Mouse (Mus musculus) CD4-positive helper T cell, adult 2 months (primary cell): Measurements from ENCODE around the gene Grid1.

Source experiments
- DNase-seq: peaks from one replicate; pipeline ENCODE4 v3.0.0-alpha.2; 2012; ENCODE audit warnings: low read depth, missing footprints, low spot score

Gene Grid1

DNA sequence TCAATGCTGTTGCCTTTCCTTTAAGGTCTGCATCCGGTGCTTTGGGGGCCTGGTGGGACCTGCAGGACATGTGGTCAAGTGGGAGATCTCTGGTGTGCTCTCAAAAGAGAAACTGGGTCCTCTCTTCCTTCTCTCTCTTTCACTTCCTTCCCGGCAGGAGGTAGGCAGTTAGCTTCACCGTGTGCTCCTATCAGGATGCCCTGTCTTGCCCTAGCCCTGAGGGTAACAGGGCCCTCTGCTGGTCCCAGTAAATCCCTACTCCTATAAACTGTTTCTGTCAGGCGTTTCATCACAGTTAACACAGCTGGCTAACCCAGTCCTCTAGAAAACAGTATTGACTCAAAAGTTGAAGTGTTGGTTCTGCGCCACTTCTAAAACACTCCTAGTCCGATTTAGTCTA is 9.9 kb downstream of the Grid1 start:
- no peak for DNase-seq

- DNase-seq = no peak
Observed at GRCm38 (mm10) chr14:34837145-34837544, 17.2 kb downstream of the Grid1 start.

- no peak for DNase-seq
Observed at GRCm38 (mm10) chr14:34838999-34839398, 19.1 kb downstream of the Grid1 start.

- no peak for DNase-seq
Observed at GRCm38 (mm10) chr14:34839898-34840297, 20.0 kb downstream of the Grid1 start.

- DNase-seq = no peak
Observed at GRCm38 (mm10) chr14:34843579-34843978, 23.7 kb downstream of the Grid1 start.

DNA sequence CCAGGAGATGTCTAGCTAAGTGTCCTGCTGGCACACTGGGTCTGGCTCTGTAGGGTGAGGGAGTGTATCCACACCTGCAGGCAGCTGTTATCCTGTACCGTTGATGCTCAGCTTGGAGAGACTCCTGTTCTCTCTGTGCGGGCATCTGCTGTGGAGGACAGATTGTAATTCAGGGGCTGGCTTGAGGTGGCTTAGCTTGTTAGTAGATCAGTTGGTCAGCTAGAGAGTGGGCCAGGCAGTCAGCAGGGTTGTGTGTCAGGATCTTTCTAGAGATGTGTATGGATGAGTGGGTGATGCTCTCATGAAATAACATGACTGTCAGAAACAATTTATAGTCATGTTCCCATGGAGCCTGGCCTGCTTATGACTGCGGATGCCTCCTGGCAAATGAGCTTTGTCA is 24.3 kb downstream of the Grid1 start:
- DNase-seq = no peak

GRCm38 (mm10) chr14:34846799-34847198 is 26.9 kb downstream of the Grid1 start:
- no peak for DNase-seq

GRCm38 (mm10) chr14:34847625-34848024 is 27.7 kb downstream of the Grid1 start:
- no peak for DNase-seq

GRCm38 (mm10) chr14:34860891-34861780 is 41.2 kb downstream of the Grid1 start:
- no peak for DNase-seq

DNA sequence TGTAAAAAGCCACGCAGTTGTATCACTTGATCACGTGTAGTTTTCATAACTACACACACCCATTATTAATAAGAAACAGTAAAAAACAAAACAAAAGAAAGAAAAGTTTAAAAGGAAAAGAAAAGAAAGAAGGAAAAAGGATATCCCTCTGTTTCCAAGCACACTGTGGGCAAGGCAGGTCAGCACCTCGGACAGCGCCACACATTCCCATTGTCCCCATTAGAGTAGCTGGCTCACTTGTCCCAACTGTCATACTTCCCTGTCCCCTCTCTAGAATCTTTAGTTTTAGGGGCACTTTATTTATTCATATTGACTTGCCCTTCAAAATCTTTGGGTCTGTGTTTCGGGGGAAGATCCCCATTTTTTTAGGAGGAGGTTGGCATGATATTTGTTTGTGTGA is 47.4 kb downstream of the Grid1 start:
- DNase-seq = no peak

GRCm38 (mm10) chr14:34868513-34869260 is 48.8 kb downstream of the Grid1 start:
- no peak for DNase-seq

DNA sequence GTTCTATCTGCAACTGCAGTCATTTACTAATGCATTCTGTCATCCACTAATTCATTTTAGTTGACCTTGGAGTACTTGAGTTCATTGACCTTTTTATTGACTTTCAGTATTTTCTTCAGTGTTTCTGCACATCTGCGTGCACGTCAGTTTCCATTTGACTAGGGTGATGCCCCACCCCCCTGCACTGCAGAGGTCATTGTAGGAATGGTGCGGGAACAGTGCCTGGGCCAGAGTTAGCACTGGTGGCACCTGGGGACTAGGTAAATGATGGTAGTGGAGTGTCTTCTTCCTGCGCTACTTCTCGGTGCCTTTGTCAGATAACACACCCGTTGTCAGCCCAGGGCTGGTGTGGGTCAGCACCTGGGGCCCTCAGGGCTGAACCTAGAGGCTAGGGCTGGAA is 60.1 kb downstream of the Grid1 start:
- no peak for DNase-seq

DNA sequence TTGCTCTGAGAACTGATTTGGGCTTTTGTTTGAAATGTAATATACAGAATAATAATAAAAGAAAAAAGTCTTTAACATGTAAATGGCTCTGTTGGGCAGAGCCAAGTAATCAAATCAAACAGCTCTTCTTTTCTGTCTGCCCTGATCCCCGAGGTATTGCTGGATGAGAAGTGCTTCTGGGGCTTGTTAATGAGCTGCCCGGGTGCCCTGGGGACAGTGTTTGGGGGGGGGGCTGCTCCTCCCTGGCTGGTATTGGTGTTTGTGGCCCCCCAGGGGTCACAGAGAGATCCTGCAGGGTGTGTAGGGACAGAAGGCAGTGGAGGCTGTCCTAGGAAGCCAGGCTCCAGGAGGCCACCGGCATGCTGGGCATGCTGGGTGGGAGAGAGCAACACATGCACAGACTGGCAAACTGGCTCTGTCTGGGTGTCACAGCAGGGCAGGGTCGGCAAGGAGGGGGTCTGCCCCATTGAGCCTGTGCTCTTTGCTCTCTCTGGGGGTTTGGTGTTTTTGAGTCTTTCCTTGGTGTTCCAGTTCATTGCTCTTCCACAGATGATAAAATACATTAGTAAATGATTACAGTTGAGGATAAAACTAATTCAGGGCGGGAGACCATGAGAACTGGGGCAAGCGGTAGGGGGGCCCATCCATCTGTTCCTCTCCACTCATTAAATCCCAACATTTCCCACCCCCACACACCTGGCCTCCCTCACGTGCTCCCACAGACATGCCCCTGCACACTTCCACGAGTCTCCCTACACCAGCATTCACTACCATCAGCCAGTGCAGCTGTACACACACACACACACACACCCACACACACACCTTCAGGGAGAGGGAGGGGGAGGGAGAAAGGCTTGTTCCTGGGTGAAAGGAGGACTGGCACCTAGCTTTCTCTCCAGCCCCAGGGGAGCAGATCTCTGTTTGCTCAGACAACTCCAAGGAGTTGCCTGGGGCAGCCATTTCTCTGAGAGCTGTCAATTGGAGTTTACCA is 60.8 kb downstream of the Grid1 start:
- DNase-seq = no peak

- no peak for DNase-seq
Observed at GRCm38 (mm10) chr14:34884194-34884593, 64.3 kb downstream of the Grid1 start.

DNA sequence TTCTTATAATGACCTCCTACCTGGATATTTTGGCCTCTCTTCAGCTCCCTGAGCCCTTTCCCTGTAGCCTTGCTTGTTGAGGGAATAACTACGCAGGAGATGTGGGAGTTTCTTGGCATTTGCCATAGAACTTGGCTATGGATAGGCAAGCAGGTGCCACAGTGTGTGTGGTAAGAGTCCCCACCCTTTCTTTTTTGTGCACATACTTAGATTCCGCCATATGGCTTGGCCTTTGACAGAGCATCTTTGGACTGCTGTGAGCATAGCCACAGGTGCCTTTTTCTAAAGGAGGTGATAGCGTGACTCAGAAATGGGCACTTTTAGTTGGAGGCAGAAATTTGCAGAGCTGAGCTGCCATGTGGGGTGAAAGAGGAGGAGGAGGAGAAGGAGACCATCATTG is 64.7 kb downstream of the Grid1 start:
- DNase-seq = no peak

DNA sequence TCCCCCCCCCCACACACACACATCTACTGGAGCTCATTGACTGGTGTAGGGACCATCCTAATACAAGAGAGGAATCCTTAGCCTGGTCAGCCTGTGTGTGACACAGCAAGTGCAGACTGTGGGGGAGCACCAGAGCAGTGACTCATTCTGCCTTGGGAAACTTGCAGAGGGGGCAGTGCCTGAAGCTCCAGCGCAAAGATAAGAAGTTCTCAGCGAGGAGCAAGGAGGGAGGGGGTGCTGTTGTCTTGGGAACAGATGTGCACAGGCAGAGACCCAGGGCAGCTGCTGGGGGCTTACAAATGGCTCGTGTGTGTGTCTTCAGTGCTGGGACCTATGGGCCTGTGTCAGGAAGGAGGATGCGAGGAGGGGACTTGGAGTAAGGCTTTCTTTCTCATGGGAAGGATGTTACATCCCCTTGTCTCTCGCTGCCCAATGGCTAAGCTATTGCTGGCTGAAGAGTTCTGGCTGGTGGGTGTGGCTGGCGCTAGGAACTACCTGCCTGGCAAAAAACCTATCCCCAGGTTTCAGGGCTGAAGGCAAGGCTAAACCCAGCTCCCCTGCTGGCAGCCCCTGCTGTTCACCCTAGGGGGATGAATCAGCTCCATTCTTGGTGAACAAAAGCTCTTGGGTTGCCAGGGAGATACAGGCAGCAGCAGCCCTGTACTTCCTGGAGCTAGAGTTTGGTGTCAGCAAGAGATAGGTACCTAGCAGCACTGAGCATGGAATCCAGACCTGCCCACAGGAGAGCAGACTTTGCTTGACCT is 72.0 kb downstream of the Grid1 start:
- DNase-seq = no peak

GRCm38 (mm10) chr14:34896253-34896982 is 76.5 kb downstream of the Grid1 start:
- DNase-seq = no peak

- no peak for DNase-seq
Observed at GRCm38 (mm10) chr14:34903854-34904253, 83.9 kb downstream of the Grid1 start.

DNA sequence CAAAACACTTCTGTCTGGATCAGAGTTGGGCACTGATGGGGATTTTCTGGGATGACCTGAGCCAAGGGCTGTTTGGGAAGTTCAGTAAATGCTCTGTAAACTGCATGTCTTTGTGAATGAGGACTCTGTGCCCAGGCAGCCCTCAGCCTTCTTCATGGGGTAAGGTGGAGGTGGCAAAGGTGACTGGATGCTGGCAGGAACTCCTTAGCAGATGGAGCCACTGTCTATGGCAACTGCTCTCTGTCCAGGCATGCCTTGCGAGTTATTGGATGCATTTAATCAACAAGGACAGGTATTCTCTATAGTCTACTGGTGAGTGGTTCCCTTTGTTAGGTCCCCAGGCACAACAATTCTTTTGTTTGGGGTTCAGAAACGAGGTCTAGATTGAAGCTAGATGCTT is 85.8 kb downstream of the Grid1 start:
- DNase-seq = no peak

GRCm38 (mm10) chr14:34908366-34908765 is 88.5 kb downstream of the Grid1 start:
- DNase-seq = no peak
